Mouse (Mus musculus): Measurements from ENCODE around the gene Ddi2.

GRCm38 (mm10) chr4:141658846-141659484 is 64.3 kb downstream of the Ddi2 start:
- TF ChIP-seq CTCF (IDR thresholded peaks at IDR 0.05; ENCODE audit: extremely low read depth, insufficient read length, insufficient replicate concordance, low read depth, low read length), result no peak
- no peak for TF ChIP-seq POLR2A (IDR thresholded peaks at IDR 0.05; ENCODE audit: low read depth, low read length)
